Mouse (Mus musculus) testis, adult 2 months (tissue): ENCODE results near the gene Rap1b.

Source experiments
- CTCF ChIP-seq: fragments of 200-500 bp; IDR thresholded peaks from 2 replicates; pipeline ENCODE4 v1.5.1; 2012; ENCODE audit warnings: low read depth, mild to moderate bottlenecking, inconsistent platforms, low read length, moderate library complexity; ENCODE audit not compliant: control insufficient read depth, insufficient read depth, insufficient replicate concordance
- POLR2A ChIP-seq: fragments of 200-500 bp; IDR thresholded peaks from 2 replicates; pipeline ENCODE4 v1.6.1; 2012; ENCODE audit warnings: low read depth, mild to moderate bottlenecking, inconsistent platforms, low read length, moderate library complexity; ENCODE audit not compliant: control insufficient read depth

DNA sequence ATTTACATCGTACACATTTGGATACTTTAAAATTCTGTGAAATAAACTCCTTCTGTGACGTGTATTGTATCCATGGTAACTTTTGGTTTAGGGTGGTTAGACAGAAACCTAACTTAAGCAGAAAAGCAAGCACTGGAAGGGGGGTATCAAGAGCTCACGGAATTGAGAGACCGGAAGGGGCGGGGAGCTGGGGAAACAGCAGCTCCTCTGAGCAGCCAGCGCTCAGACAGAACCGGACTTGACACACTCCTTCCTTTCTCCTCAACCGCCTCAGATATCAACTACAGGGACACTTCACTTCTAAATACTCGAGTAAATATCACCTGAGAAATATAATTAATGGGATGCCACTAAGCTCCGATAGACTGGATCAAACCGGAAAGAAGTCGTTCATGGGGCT lies 48.7 kb downstream of the Rap1b start:
- TF ChIP-seq CTCF (no peak), POLR2A (no peak)
